Mouse (Mus musculus): ENCODE results near the gene Hist1h1d. TPM values are rescaled to one million over a fixed set of nuclear protein-coding genes. Genes with fewer than 3 reads are reported as not detected.
"Not testable (repeated sequence)": the region's sequence is repeated elsewhere in the genome, so short reads cannot be mapped to it uniquely, and the experiment has no call there.

The Hist1h1d gene
- polyA plus RNA-seq, 1 experiment from 2014 or later = 0.64 TPM

- H3K4me2 ChIP-seq (replicated peaks) = peak overlapping the region; percentile 55
- H3K27ac ChIP-seq = peak overlapping the region; percentile 96
- H3K4me1 ChIP-seq; H3K9me3 ChIP-seq; ATAC-seq (ENCODE audit: insufficient number of reproducible peaks, insufficient read depth, low FRiP score, low TSS enrichment); H3K27me3 ChIP-seq; H3K36me3 ChIP-seq: not testable (repeated sequence)
- H3K4me3 ChIP-seq = peak overlapping the region; percentile 52
- WGBS = 1% methylated on average over 24 of the region's 41 CpGs
- H3K9ac ChIP-seq = peak overlapping the region; percentile 44
These were observed 17.4 kb downstream of the Hist1h1d start for GRCm38 (mm10) chr13:23570261-23571021.

- Histone ChIP-seq H3K27ac (peak within 1 kb of the TSS; percentile 96), H3K4me2 (replicated peaks) (peak within 1 kb of the TSS; percentile 74), H3K9ac (peak within 1 kb of the TSS; percentile 72), H3K27me3 (no peaks in the 10 kb centered on the region), H3K9me3 (no peaks in the 10 kb centered on the region), H3K36me3 (no peaks in the 10 kb centered on the region), H3K4me3 (peak within 1 kb of the TSS; percentile 52), H3K4me1 (peaks cover 8% of the 10 kb centered on the region; the same call in 1 of the 2 replicates)
- ATAC-seq (ENCODE audit: insufficient number of reproducible peaks, insufficient read depth, low FRiP score, low TSS enrichment) = peak; percentile 91
- 0% methylated on average over 18 of the region's 18 CpGs for WGBS
These were observed 18.0 kb downstream of the Hist1h1d start, which contains the start of the genes Hist1h2ae and Hist1h2bg for GRCm38 (mm10) chr13:23571022-23571503. TSS of gene Hist1h2ae (minus strand) at chr13:23571220. TSS of gene Hist1h2bg (plus strand) at chr13:23571396.

GRCm38 (mm10) chr13:23571504-23572217, 18.6 kb downstream of the Hist1h1d start:
- H3K4me3 ChIP-seq = peak overlapping the region; percentile 52
- under 1% methylated on average over 17 of the region's 34 CpGs for WGBS
- peak overlapping the region; percentile 74 for H3K4me2 ChIP-seq (replicated peaks)
- H3K4me1 ChIP-seq = peaks cover 13% of the 10 kb centered on the region; the same call in 1 of the 2 replicates
- not testable (repeated sequence) for ATAC-seq (ENCODE audit: insufficient number of reproducible peaks, insufficient read depth, low FRiP score, low TSS enrichment); H3K27me3 ChIP-seq; H3K9me3 ChIP-seq; H3K36me3 ChIP-seq
- H3K27ac ChIP-seq = peak overlapping the region; percentile 96
- peak overlapping the region; percentile 72 for H3K9ac ChIP-seq

GRCm38 (mm10) chr13:23572218-23573033, 19.4 kb downstream of the Hist1h1d start:
- no peaks in the 10 kb centered on the region for H3K27me3 ChIP-seq
- peak overlapping the region; percentile 72 for H3K9ac ChIP-seq
- WGBS = 37% methylated on average over 2 of the region's 2 CpGs
- H3K36me3 ChIP-seq = no peaks in the 10 kb centered on the region
- H3K4me3 ChIP-seq = peak overlapping the region; percentile 52
- H3K4me1 ChIP-seq = peaks cover 19% of the 10 kb centered on the region; the same call in 1 of the 2 replicates
- ATAC-seq (ENCODE audit: insufficient number of reproducible peaks, insufficient read depth, low FRiP score, low TSS enrichment) = no peak
- no peaks in the 10 kb centered on the region for H3K9me3 ChIP-seq
- peak overlapping the region; percentile 96 for H3K27ac ChIP-seq
- peak overlapping the region; percentile 74 for H3K4me2 ChIP-seq (replicated peaks)

GRCm38 (mm10) chr13:23573034-23573897, 20.2 kb downstream of the Hist1h1d start:
- ATAC-seq (ENCODE audit: insufficient number of reproducible peaks, insufficient read depth, low FRiP score, low TSS enrichment); H3K9me3 ChIP-seq; H3K36me3 ChIP-seq; H3K27me3 ChIP-seq: not testable (repeated sequence)
- H3K27ac ChIP-seq = peak overlapping the region; percentile 96
- 9% methylated on average over 20 of the region's 20 CpGs for WGBS
- peaks cover 19% of the 10 kb centered on the region; the same call in 1 of the 2 replicates for H3K4me1 ChIP-seq
- H3K9ac ChIP-seq = peak overlapping the region; percentile 72
- peak overlapping the region; percentile 52 for H3K4me3 ChIP-seq
- H3K4me2 ChIP-seq (replicated peaks) = peak overlapping the region; percentile 74

GRCm38 (mm10) chr13:23573898-23574524, 20.9 kb downstream of the Hist1h1d start, which contains the start of the genes Hist1h2bf and Hist1h2ad:
TSS of gene Hist1h2bf (minus strand) at chr13:23574196.
TSS of gene Hist1h2ad (plus strand) at chr13:23574381.
- WGBS = under 1% methylated on average over 42 of the region's 42 CpGs
- peak; percentile 91 for ATAC-seq (ENCODE audit: insufficient number of reproducible peaks, insufficient read depth, low FRiP score, low TSS enrichment)
- Histone ChIP-seq H3K27ac (peak within 1 kb of the TSS; percentile 96), H3K9ac (peak within 1 kb of the TSS; percentile 72), H3K4me1 (peaks cover 19% of the 10 kb centered on the region; the same call in 1 of the 2 replicates), H3K4me2 (replicated peaks) (peak within 1 kb of the TSS; percentile 75), H3K4me3 (peak within 1 kb of the TSS; percentile 52)
- not testable (repeated sequence) for H3K36me3 ChIP-seq, H3K27me3 ChIP-seq, H3K9me3 ChIP-seq

- H3K27me3 ChIP-seq; H3K36me3 ChIP-seq; ATAC-seq (ENCODE audit: insufficient number of reproducible peaks, insufficient read depth, low FRiP score, low TSS enrichment); H3K9me3 ChIP-seq: not testable (repeated sequence)
- H3K4me1 ChIP-seq = peaks cover 19% of the 10 kb centered on the region; the same call in 1 of the 2 replicates
- WGBS = under 1% methylated on average over 13 of the region's 39 CpGs
- H3K27ac ChIP-seq = peak overlapping the region; percentile 96
- peak overlapping the region; percentile 58; the same call in 1 of the 2 replicates for H3K9ac ChIP-seq
- peak overlapping the region; percentile 75 for H3K4me2 ChIP-seq (replicated peaks)
- peak overlapping the region; percentile 52 for H3K4me3 ChIP-seq
These were observed 21.6 kb downstream of the Hist1h1d start for GRCm38 (mm10) chr13:23574546-23575170.

GRCm38 (mm10) chr13:23575271-23575851, 22.3 kb downstream of the Hist1h1d start, which contains the start of gene Hist1h3d:
TSS of gene Hist1h3d (plus strand) at chr13:23575763.
- Histone ChIP-seq H3K4me3 (peak within 1 kb of the TSS; percentile 51), H3K4me2 (replicated peaks) (peak within 1 kb of the TSS; percentile 75), H3K4me1 (peaks cover 15% of the 10 kb centered on the region; the same call in 1 of the 2 replicates), H3K27ac (peak within 1 kb of the TSS; percentile 90), H3K27me3 (no peaks in the 10 kb centered on the region), H3K9me3 (no peaks in the 10 kb centered on the region), H3K36me3 (no peaks in the 10 kb centered on the region), H3K9ac (peak within 1 kb of the TSS; percentile 60)
- ATAC-seq (ENCODE audit: insufficient number of reproducible peaks, insufficient read depth, low FRiP score, low TSS enrichment) = peak; percentile 58; the same call in 1 of the 2 replicates
- under 1% methylated on average over 18 of the region's 18 CpGs for WGBS

- peak overlapping the region; percentile 51 for H3K4me3 ChIP-seq
- H3K4me1 ChIP-seq = peaks cover 15% of the 10 kb centered on the region; the same call in 1 of the 2 replicates
- peak overlapping the region; percentile 89 for H3K27ac ChIP-seq
- peak overlapping the region; percentile 75 for H3K4me2 ChIP-seq (replicated peaks)
- not testable (repeated sequence) for H3K9me3 ChIP-seq; H3K36me3 ChIP-seq; ATAC-seq (ENCODE audit: insufficient number of reproducible peaks, insufficient read depth, low FRiP score, low TSS enrichment); H3K27me3 ChIP-seq
- peak overlapping the region; percentile 60 for H3K9ac ChIP-seq
- WGBS = 0% methylated on average over 8 of the region's 40 CpGs
These were observed 22.8 kb downstream of the Hist1h1d start for GRCm38 (mm10) chr13:23575864-23576313.
